Mouse (Mus musculus) urinary bladder, postnatal 36 days (tissue): ENCODE data around the gene Mt1.
A peak's percentile ranks its signal among the peaks of the same experiment; 100 is the strongest.

Experiments used
- DNase-seq, 2 experiments: peaks; one replicate each; pipeline ENCODE4 v3.0.0; 2022; ENCODE audit warnings: low spot score in 2 of 2, mixed read lengths in 1 of 2

Mt1 gene

DNA sequence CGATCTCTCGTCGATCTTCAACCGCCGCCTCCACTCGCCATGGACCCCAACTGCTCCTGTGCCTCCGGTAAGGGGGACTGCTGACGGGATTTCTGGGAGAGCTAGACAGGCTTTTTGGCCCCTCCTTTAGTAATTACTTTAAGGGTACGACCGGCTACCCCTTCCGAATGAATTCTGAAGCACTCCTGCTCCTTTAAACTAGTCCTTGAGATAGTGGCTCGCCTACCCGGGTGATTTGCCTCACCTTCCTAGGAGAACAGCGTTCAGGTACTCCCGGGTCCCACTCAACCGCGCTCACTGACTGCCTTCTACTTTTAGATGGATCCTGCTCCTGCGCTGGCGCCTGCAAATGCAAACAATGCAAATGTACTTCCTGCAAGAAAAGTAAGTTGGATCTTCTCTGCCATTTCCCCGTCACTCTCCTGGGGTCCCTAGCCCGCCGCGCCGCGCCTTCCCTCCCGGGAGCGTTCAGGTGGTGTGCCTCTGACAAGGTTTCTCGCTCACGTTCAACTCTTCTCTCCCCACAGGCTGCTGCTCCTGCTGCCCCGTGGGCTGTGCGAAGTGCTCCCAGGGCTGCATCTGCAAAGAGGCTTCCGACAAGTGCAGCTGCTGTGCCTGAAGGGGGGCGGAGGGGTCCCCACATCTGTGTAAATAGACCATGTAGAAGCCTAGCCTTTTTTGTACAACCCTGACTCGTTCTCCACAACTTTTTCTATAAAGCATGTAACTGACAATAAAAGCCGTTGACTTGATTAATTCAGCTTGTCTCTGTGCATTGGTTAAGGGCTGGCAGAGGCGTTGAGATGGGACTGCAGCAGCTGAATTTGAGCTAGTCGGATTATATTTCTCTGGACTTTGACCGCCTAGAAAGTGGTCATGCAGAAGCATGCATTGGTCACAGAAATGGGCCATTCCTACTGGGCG lies 5.8 kb upstream of the Mt1 start:
- peak in 1 of 2 experiments; percentile 31 for DNase-seq

DNA sequence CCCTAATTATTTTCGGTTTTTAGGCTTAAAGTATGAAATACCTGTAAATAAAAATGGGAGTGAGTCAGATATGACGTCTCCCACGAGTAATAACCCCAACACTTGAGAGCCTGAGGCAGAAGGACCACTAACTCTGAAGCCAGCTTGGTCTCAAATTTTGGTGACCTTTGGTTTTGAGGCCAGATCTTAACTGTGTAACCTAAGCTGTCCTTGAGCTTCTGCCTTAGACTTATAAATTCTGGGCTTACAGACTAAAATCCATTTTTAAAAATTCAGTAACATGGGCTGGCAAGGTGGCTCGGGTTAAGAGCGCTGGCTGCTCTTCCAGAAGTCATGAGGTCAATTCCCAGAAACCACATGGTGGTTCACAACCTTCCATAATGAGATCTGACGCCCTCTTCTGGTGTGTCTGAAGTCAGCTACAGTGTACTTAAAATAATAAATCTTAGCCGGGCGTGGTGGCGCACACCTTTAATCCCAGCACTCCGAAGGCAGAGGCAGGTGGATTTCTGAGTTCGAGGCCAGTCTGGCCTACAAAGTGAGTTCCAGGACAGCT lies 5.0 kb upstream of the Mt1 start:
- no peak for DNase-seq

DNA sequence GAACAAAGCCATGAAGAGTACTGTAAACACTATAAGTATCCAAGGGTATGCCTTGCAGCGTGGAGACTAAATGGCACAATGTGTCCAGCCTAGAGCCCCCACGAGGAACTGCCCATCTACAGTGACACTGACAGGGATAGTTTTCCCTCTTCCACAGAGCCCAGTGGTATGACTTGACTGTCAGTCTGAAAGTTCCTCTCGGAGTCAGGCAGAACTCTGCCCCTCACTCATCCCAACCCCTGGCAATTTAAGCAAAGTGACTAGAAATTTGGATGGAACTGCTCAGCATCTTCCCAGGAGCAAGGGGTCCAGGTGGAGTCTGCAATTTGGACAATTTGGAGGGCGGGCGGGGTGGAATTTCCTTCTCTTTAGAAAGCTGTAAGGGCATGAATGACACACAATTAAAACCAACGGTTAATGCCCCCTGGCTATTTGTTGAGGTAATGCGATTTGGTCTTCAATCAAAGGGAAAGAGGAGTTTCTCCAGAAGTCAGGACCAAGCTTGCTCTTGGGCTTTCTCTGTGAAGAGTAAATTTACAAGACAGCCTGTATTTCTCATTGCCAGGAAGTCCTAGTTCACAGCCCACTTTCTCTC lies 4.2 kb upstream of the Mt1 start:
- DNase-seq, result no peak

DNA sequence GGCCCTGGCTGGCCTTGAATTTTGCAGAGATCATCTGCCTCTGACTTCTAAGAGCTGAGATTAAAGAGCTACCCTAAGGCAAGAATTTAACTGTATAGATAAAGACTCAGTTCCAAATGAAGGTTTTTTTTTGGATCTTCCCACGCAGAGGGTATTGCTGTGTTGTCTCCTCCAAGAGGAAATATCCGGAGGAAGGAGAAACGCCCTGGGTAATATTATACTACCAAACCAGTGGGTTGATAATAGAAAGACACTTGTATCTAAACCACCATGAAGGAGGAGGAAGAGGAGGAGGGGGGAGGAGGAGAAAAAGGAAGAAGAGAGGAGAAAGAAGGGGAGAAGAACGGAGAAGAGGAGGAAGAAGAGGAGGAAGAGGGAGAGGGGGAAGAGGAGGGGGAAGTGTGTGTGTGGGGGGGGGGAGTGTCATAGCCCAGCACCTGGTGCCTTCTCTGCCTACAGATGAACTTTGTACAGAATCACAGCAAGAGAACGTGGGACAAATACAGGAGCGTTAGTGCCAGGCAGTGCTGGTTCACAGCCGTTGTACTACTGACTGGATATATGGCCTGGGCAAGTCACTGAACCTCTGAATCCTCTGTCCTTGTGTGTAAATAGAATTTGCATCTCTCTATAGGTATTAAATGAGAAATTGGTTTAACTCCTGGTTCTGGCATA lies 1.0 kb upstream of the Mt1 start:
- no peak for DNase-seq

DNA sequence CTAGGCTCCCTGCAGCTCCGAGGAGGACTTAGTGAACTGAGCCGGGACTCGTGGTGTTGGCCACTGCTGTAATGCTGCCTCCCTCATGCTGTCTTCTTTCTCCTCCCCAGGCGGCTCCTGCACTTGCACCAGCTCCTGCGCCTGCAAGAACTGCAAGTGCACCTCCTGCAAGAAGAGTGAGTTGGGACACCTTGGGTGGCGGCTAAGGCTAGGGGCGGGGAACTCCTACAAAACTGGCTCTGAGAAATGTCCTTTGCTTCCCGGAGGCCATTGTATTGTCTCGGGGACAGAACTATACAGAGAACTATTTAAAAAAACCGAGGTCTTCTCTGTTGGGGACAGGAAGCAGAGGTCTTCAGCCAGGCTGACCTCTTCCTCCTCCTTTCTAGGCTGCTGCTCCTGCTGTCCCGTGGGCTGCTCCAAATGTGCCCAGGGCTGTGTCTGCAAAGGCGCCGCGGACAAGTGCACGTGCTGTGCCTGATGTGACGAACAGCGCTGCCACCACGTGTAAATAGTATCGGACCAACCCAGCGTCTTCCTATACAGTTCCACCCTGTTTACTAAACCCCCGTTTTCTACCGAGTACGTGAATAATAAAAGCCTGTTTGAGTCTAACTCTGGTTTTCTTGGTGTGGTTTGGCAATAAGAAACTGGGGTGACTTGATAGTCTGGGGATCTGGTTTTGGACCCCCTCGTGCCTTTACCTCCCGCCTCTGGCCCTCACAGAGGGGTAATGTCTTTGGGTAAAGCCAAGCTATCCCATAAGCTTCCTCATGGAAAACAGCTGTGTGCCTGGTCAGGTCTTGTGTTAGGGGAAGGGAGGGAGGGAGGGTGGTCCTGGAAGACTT lies 1.1 kb downstream of the Mt1 start:
- no peak for DNase-seq

DNA sequence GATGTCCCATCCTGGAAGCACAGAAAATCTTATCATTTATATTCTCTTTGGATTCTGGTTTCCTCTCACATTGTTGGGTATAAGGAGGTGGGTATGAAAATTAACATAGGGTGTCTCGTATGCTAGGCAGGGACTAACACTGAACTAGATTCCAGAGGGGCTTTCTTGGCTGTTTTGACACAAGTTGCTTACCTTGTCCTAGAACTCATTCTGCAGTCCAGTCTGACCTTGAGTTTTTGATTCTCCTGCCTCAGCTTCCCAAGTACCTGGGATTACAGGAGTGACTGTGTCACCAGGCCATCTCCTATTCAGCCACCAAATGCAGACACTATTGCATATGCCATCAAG lies 1.7 kb downstream of the Mt1 start:
- DNase-seq, result no peak

DNA sequence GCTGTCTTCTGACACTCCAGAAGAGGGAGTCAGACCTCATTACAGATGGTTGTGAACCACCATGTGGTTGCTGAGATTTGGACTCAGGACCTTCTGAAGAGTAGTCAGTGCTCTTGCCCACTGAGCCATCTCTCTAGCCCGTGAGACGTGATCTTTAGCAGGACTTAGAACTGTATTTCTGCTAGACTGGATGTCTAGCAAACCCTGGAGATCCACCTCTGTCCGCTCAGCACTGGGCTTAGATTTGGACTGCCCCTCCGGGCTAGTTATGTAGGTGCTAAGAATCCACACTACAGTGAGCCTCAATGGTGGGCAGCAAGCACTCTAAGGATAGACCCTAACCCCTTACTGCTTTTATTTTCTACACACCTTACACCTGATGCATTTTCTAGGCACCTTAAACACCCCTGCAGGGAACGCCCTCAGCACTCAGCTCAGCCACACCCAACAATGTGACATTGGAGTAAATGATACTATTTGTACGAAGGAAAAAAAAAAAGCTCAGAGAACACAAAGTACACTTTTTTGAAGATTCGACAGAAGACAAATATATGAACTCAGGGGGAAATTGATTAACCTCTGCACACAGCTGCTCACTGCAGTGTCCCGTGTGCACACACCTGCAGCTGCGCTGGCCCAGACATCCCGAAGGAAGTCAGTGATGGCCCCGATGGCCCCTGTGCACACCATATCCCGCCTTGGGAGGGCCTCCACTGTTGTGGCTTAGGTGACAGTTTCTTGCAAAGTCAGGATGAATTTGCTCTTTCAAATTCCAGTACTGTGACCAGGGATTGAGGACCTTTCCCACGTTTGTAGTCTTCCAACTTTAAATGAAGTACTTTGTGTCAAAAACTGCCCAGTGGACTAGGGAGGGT lies 3.4 kb downstream of the Mt1 start:
- DNase-seq, result no peak

DNA sequence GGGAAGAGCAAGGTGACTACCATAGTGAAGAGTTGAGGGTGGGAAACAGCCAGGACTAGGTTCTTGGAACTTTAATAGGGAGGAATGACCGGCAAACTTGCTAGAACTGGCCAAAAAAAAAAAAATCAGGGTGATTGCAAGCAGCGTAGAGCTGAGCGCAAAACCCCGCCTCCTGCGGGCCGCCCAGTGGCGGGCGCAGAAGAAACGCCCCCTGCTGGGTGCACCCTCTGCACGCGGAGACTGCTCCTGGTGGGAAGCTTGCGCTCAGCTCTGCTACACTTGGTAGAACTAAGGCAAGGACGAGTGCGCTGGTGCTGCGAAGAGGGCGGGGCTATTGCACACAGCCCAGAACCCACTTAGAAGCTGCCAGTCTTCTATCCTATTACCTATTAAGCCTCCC lies 4.2 kb downstream of the Mt1 start:
- peak; percentile 59 to 87 for DNase-seq

DNA sequence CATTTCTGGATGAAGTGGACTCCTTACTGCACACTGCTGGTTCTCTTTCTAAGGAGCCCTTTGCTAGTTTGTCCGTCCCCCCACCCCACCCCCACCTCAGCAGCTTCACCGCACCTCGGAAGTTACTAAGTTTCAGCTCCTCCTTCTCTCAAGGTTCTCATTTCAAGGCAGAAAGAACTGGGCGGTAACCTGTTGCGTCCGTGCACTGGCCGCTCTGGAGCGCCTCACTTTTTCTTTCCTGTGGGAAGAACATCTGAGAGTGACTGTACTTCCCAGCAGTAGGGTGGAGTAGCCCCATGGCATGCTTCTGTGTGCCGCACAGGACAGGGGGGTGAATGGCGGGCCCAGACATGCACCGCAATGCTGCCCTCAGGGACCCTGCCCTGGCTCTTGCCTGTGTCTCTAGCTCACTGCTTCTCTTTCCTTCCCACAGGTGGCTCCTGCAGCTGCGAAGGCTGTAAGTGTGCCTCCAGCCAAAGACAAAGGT lies 5.5 kb downstream of the Mt1 start:
- DNase-seq, result no peak

DNA sequence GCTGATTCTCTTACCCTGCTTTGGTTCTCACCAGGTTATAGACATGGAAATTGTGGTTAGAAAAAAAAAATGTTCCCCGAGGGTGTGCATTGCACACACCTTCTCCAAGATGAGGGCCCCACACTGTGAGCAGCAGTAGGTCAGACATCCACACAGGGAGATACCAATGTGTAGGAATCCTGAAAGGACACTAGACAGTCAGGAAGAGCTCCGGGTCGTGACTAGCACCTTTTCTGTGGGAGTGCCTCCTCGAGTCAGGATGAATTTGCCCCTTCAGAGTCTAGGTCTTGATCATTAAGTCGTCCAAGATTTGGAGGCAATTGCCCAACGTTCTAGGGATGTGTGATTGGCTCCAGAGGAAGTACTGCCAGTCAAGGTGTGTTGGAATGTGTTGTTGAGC lies 6.9 kb downstream of the Mt1 start:
- DNase-seq, result no peak

DNA sequence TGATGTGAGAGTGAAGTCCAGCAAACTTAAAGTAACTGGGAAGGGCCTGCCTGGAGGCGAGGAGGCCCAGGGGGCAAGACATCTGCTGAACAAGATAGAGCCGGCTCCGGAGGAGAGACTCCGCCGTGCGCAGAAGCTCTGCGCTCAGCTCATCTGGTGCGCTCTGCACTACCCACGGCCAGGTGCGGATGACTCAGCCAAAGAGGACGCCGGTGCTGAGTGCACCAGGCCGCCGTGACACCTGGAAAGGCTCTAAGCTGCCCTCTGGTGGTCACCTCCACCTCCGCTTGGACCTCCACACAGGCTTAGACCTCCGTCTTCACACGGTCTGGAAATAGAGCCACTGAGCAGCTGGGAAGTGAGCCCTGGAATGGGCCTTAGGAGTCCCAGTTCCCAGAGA lies 7.7 kb downstream of the Mt1 start:
- peak; percentile 75 to 84 for DNase-seq

DNA sequence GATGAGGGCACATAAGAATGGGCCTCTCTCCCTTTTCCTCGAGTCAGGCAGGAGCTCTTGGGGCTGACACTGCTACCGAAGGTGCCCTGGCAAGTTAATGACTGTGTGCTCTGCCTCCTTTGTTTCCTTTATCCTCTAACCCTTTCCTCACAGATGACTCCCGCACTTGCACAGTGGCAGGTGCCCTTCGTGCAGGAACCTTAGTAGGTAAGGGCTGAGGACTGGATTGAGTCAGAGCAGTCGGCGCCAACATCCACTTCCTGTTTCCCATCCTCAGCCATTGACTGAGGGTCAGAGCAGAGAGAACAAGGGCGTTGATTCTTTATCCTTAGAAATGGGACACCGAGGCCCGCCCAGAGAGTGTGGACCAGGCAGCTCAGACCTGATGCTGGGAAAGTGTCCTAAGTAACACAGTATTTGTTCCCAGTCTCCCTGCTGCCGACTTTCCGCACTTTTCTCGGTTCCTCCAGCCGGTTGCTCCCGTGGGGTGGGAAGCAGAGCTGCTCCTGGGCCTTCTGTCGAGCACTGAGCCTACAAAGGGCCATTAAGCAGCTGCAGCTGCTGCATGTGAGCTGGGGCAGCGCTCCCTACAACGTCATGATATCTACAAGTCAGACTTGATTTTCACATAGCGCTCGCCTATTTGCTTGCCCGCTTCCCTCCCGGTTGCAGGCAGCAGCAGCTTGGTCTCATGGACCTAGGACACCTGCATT lies 8.6 kb downstream of the Mt1 start:
- DNase-seq, result no peak

DNA sequence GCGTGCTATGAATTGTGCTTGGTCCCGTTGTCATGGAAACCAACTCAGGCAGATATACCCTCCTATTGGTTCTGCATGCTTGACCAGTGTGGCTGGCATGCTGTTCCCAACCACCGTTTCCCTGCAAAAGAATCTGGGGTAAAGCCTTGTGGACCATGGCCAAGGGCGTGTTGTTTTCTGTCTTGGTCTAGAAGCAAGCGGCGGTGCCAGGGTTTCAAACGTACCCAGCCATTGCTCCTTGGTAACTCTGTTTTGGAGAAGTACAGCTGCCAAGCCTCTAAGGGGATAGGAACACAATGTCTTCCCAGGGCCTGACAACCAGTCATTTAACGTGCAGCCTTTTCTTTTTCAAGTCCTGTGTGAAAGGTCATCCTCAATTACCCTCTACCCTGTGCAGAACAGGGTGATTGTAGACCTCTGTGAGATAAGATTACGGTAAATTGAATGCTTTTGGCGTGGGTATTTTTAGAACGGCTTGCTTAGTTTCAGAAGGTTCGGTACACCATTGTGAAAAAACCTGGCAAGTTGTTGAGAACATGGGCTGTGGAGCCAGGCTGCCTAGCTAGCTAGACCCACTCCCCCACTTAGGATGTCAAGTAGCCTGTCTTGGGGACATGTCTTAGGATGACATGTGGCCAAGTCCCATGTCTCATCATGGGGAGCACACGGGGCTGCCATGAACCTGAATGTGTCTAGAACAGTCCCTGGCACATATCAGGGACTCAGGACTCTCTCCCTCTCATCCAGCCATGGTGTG lies 10.6 kb downstream of the Mt1 start:
- DNase-seq, result peak in 1 of 2 experiments; percentile 71

DNA sequence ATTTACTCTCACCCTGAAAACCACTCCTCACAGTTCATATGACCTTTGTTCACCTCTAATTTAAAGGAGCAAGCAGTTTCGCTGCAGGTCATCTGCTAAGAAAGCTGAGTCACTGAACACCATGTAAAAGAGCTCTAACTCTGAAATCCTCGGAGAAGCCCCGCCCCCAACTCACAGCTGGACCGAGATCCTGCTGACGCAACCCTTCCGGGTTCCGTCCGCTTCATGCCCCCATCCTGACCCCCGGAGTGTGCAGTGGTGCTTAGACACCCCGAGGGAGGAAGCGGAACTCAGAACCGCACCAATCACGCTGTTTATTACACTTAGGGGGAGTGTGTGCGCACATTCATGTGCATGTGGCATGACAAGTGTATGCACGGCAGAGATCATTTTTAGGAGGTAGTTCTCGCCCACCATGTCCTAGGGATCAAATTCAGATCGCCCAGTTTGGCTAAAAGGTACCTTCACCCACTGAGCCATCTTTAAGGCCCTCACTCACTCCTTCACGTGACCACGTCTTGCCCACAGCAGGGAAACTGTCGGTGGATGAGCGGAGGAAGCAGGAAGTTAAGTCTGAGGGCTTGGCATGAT lies 12.3 kb downstream of the Mt1 start:
- peak; percentile 59 to 82 for DNase-seq

DNA sequence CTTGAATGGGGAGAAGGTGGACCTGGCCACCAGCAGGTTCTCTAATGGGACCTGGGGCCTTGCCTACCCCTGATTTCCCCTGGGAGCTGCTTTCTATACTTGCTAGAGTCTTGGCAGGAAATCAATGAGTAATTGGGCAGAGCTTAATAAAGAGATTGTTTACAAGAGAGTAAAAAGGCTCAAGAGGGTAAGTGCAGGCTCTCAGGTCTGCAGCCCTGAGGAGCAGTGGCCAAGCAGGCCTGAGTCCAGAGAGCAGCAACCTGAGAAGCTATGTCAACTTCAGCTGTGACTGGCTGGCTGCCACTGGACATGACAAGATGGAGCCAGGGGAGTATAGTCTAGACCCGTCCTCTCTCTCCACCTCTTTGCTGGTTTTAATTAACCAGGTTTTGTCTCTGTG lies 14.0 kb downstream of the Mt1 start:
- DNase-seq, result no peak

DNA sequence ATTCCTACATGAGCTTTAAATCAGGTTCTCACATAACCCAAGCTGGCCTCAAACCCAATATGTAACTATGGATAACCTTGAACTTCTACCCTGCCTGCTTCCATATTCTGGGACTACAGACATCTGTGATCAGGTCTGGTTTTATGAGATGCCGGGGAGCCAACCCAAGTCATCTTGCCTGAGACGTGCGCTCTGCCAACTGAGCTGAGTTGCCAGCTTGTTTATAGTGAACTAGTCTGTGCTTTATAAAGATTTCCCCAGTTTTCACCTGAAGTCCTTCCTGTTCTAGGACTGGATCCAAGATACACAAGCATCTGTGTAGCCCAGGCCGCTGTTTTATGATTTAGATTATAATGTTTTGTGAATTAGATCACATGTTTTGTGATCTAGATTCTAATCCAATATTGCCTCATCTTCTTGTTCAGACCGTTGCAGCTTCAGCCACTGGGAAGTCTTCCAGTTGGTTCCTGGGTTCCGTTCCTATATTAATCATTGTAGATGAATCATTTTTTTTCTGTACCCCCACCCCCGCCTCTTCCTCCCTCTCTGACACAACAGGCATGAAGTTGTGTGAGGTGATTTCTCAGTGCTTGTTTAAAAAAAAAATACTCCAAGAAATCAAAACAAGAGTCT lies 15.8 kb downstream of the Mt1 start:
- peak in 1 of 2 experiments; percentile 65 for DNase-seq

DNA sequence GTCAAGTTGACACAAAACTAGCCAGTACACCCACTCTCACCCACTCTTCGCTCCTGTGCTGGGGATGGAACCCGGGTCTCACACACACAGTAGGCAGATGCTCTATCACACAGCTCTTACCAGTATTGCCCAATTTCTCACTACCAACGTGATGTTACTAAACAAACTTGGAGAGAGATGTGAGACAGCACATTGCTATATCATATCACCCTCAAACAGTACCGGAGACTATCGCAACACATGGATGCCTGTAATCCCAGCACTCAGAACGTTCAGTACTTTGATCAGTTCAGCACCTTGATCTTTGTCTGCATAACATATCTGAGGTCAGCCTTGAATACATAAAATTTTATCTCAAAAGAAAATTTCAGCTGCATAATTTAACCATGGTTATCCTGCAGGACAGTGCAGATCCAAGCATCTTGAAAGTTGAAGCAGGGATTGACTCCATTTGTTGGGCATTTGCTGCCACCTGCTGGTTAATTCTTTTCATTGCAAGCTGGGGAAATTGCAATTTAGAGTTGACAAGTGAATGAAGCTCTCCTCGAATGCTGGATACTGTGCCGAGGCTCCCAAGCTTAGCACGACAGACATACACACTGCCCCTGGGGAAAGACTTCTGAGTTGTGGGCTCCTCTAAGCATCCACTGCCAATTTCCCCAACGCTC lies 20.5 kb downstream of the Mt1 start:
- DNase-seq, result peak; percentile 58 to 62

DNA sequence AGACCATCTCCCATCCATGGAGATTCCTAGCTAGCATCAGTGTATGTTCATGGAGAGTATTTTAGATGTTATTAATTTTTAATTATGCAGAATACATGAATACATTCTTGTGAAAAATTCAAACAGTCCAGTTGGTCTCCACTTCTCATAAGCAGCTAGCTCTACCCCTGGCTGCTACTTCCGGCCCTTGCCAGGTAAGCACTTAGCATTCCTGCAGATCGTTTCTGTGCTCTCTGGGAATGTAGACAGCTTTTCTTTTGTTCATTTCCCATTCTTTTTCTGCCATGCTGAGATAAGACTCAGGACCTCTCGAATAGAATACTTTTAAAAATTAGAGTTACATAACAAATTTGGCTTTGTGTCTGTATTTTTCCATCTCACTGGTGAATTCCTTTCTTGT lies 25.2 kb downstream of the Mt1 start:
- DNase-seq, result no peak
